Mouse (Mus musculus) erythroblast, embryonic 14.5 days (primary cell): ENCODE data around the gene Nf2.

Experiments used
- GATA1 ChIP-seq: IDR thresholded peaks from 2 replicates; pipeline ENCODE4 v1.6.1; 2012; ENCODE audit warnings: low read length, inconsistent platforms, mixed read lengths
- TAL1 ChIP-seq: IDR thresholded peaks from 3 replicates; pipeline ENCODE4 v1.6.1; 2012; ENCODE audit warnings: low read length, inconsistent platforms, mixed read lengths

DNA sequence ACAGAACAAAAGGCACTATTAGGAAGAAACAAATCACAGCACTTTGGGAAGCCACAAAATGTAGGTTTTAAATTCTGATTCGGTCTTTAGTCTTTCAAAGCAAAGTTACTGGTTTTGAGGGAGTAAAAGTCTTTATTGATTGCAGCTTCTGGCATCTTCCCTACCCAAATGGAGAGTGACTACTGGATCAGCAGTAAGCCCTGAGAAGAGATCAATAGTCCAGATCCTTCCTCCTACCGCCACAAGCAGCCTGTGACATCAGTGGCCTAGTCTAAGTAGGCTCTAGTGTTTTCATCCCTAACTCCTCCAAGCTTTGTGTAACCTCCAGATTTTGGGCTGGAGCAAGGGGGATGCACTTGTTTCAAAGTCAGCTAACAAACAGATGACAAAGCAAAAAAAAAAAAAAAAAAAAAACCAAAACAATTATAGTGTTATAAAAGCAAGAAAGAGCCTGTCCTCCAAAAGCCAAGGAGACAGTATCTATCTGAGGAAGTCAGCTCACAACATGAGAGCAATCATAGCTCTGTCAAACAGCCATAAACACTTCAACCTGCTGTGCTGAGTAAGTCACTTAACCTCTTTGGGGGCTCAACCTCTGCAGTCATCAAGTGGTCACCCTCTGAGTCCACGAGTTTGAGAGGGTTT lies 15.9 kb downstream of the Nf2 start:
- no peak for TF ChIP-seq GATA1
- no peak for TF ChIP-seq TAL1
